Mouse (Mus musculus): ENCODE data around the gene Slc39a7. TPM values are rescaled to one million over a fixed set of nuclear protein-coding genes. Genes with fewer than 3 reads are reported as not detected.

Slc39a7 gene
- total RNA-seq, 2 experiments from 2014 or later: 96.2 to 98.6 TPM

DNA sequence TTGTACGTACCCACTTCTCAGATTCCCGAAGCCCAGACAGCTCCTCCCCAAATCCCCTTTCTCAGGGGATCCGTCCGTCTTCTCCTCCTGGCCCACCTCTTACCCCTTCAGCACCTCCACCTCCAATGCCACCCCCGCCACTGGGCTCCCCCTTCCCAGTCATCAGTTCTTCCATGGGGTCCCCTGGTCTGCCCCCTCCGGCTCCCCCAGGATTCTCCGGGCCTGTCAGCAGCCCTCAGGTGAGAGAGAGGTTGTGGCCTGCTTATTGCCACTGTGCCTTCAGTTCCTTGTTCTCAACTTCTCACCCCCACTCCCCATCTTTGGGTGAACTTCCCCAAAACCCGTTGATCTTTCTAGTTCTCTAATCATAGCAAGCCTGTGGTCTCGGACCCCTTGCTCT, 1.3 kb upstream of the Slc39a7 start:
- intact Hi-C loops (cut with DNase I): loop anchor here (5.0 kb wide), 1 partner anchor 84 kb away; the partner anchor contains the start of gene H2-DMa
- DNase-seq (ENCODE audit: low spot score in 2 of 2): no peak

GRCm38 (mm10) chr17:34032174-34032632, 721 bp upstream of the Slc39a7 start:
- peak in 1 of 2 experiments; percentile 71 for DNase-seq (ENCODE audit: low spot score in 2 of 2)
- intact Hi-C loops (cut with DNase I): loop anchor here (5.0 kb wide), 1 partner anchor 85 kb away; the partner anchor contains the start of gene H2-DMa

GRCm38 (mm10) chr17:34030861-34031326, 588 bp downstream of the Slc39a7 start:
- intact Hi-C loops (cut with DNase I): loop anchor here (5.0 kb wide), 1 partner anchor 86 kb away; the partner anchor contains the start of gene H2-DMa
- no peak for DNase-seq (ENCODE audit: low spot score in 2 of 2)

GRCm38 (mm10) chr17:34029890-34030595, 1.4 kb downstream of the Slc39a7 start:
- DNase-seq (ENCODE audit: low spot score in 2 of 2): no peak
- intact Hi-C loops (cut with DNase I): loop anchor here (5.0 kb wide), 1 partner anchor 87 kb away; the partner anchor contains the start of gene H2-DMa

DNA sequence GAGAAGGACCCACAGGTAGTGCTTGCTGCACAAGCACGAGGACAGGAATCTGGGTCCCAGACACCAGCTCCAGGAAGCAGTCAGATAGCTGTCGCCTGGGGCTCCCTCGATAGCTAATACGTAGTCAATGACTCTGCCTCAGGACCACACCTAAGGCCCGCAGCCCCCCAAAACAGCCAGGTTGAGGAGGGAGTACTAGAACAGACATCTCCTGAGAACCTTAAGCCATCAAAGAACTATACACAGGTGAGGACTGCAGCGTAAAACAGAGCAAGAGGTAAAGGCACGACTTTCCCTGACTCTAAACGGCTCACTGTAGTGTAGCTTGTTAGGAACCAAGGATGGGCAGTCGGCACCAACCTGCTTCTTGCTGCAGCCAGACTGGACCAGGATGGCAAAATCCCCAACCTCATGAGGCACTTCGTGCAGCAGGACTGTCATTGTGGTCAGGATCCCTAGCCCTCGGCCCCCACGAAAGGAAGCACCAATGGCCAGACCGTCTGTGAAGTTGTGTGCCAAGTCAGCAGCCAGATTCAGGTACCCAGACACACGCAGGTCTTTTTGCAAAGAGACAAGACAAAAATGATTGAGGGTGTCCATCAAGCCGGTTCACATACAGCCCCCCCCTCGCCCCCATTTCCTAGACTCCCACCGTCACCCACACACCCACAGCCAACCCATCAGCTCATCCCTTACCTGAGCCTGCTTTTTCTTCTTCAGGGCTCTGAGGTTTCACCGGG, 2.2 kb downstream of the Slc39a7 start:
- intact Hi-C loops (cut with DNase I): no loop called here
- no peak for DNase-seq (ENCODE audit: low spot score in 2 of 2)

- intact Hi-C loops (cut with DNase I): no loop called here
Measured at GRCm38 (mm10) chr17:34028501-34029149, 2.9 kb downstream of the Slc39a7 start.

GRCm38 (mm10) chr17:34027656-34028223, 3.7 kb downstream of the Slc39a7 start, which contains the start of gene H2-Ke6:
Gene H2-Ke6, minus strand, starts transcription at chr17:34028060.
- peak; percentile 92 to 94 for DNase-seq (ENCODE audit: low spot score in 2 of 2)
- intact Hi-C loops (cut with DNase I): no loop called here

More at GRCm38 (mm10) chr17:34028501-34029149, 2.9 kb downstream of the Slc39a7 start:
- no peak for DNase-seq (ENCODE audit: low spot score in 2 of 2)

DNA sequence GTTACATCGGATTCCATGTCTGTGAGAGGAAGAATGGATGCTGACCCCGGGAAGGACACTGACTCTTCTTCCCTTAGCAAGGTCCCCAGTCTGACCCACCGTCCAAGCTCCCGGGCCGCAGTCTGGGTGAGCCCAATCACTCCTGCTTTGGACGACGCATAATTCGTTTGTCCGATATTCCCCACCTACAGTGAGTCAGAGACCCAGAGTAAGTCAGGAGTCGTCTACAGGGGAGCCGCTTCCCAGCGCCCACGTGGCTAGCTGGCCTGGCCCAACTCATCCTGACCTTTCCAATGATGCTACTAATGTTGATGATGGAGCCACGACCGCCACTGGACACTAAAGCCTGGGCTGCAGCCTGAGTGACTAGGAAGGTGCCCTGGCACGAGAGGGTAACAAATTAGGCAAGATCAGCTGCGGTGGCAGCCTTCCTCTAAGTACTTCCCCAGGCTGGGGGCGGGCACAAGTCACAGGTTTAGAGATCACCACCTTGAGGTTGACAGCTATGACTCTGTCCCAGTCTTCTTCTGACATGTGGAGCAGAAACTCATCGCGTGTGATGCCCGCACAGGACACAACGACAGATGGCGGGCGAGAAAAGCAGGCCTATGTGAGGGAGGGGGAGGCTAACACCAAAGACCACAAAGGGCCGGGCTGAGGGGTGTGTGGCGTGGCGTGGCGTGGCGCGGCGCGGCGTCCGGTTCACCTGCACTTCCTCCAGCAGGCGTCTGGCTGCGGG, 4.4 kb downstream of the Slc39a7 start:
- intact Hi-C loops (cut with DNase I): no loop called here
- DNase-seq (ENCODE audit: low spot score in 2 of 2): no peak

GRCm38 (mm10) chr17:34026221-34026620, 5.3 kb downstream of the Slc39a7 start:
- DNase-seq (ENCODE audit: low spot score in 2 of 2): no peak
- intact Hi-C loops (cut with DNase I): no loop called here

GRCm38 (mm10) chr17:34025756-34026151, 5.7 kb downstream of the Slc39a7 start:
- DNase-seq (ENCODE audit: low spot score in 2 of 2): no peak
- intact Hi-C loops (cut with DNase I): no loop called here

GRCm38 (mm10) chr17:34024861-34025755, 6.4 kb downstream of the Slc39a7 start:
- DNase-seq (ENCODE audit: low spot score in 2 of 2): no peak
- intact Hi-C loops (cut with DNase I): no loop called here

- intact Hi-C loops (cut with DNase I): no loop called here
- DNase-seq (ENCODE audit: low spot score in 2 of 2): peak; percentile 91 to 93
Measured at GRCm38 (mm10) chr17:34024317-34024821, 7.1 kb downstream of the Slc39a7 start, which contains the start of gene Ring1. Gene Ring1, minus strand, starts transcription at chr17:34024680.

DNA sequence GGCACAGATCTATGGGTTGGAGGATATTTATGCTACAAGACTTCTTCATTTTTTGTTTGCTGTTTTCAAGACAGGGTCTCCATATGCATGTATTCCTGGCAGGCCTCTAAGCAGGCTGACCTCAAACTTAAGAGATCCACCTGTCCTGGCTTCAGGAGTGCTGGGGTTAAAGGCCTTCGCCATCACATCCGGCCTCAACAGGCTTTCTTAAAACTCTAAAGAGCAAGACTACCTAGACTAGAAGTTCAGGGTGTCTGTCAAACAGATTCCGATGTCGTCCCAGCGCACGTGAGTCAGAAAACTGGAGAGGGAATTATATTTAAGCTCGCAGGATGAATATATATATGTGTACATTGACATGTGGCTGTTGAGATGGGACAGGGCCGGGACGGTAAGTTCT, 7.8 kb downstream of the Slc39a7 start:
- intact Hi-C loops (cut with DNase I): no loop called here
- DNase-seq (ENCODE audit: low spot score in 2 of 2): no peak

GRCm38 (mm10) chr17:34022987-34023386, 8.5 kb downstream of the Slc39a7 start:
- intact Hi-C loops (cut with DNase I): no loop called here
- no peak for DNase-seq (ENCODE audit: low spot score in 2 of 2)

DNA sequence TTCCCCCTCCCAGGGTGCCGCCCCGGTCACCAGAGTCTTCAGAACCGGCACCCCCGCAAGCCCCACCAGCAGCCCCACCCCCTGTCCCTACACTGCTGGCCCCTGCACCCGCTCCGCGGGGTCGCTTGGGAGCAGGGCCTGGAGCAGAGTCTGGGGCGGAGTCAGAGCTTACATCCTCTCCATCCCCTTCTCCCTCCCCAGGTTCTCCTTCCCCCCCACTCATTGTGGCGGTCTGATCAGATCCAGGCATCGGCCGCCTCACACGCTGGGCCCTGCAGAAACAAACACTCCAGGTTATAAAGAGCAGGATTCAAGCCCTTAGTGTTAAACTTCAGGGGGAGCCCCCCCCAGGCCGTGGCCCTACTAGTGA, 9.1 kb downstream of the Slc39a7 start:
- intact Hi-C loops (cut with DNase I): no loop called here
- no peak for DNase-seq (ENCODE audit: low spot score in 2 of 2)

GRCm38 (mm10) chr17:34021539-34022413, 9.7 kb downstream of the Slc39a7 start:
- intact Hi-C loops (cut with DNase I): loop anchor here (2.0 kb wide), 1 partner anchor 65 kb away; the partner anchor contains the start of gene Rps18
- DNase-seq (ENCODE audit: low spot score in 2 of 2): no peak

DNA sequence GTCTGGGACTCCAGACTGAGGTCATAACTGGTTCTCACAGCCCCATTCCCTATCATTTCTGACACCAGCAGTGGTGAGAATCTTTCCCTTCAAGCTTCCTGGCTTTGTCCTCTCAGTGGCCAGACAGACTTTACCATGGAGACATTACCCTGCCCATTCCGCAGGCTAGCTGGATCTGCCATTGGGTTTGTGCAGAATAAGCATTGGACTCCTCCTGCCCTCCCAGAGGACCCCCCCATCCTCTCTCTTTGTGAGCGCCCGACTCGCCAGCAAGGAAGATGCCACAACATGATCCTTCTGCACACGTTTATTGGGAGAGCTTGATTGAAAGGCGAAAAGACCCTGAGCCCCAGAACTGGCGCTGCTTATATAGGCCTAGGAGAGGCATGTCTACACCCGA, 18.0 kb downstream of the Slc39a7 start:
- no peak for DNase-seq (ENCODE audit: low spot score in 2 of 2)
- intact Hi-C loops (cut with DNase I): loop anchor here (5.0 kb wide), 2 partner anchors 41 to 1259 kb away; no protein-coding TSS in a partner anchor
